Mouse (Mus musculus) G1E (cell line): ENCODE results near the gene Rbms3.

Experiments
- CTCF ChIP-seq: IDR thresholded peaks from 2 replicates; pipeline ENCODE4 v1.5.1; 2012; ENCODE audit warnings: low read depth, low read length, inconsistent platforms, mixed read lengths
- GATA1 ChIP-seq: IDR thresholded peaks from 2 replicates; pipeline ENCODE4 v1.6.1; 2012; ENCODE audit warnings: borderline replicate concordance, low read length, inconsistent platforms, mixed read lengths

DNA sequence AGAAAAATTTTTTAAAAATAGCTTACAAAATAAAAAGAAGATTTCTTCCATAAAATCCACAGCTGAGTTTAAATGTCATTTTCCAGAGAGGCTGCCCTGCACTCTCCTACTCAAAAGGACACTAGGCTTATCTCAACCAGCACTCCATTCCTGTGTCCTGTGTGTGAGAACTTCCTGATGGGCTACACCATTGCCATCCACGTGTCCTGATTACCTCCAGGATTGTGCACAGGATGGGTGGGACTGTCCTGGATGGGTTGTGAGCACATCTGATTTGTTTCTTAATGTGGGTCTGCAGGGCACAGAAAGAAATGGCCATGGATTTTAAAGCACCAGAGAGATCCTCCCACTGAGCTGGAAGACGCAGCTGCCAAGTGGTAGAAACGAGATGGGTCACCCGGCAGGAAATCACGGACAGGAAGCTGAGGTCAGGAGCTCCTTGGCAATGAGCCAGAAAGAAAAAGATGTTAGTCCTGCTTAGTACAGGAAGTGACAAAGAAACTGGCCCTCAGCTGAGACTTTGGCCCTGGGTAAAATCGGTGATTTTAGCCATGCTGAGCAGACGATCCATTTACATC is 256.5 kb downstream of the Rbms3 start:
- no peak for TF ChIP-seq CTCF
- TF ChIP-seq GATA1 = no peak
